Mouse (Mus musculus): ENCODE data around the gene Akap1. TPM values are rescaled to one million over a fixed set of nuclear protein-coding genes. Genes with fewer than 3 reads are reported as not detected.
A peak's percentile ranks its signal among the peaks of the same experiment; 100 is the strongest.

Gene Akap1
- total and polyA plus RNA-seq, 3 experiments = 125 to 141 (median 140) TPM

DNA sequence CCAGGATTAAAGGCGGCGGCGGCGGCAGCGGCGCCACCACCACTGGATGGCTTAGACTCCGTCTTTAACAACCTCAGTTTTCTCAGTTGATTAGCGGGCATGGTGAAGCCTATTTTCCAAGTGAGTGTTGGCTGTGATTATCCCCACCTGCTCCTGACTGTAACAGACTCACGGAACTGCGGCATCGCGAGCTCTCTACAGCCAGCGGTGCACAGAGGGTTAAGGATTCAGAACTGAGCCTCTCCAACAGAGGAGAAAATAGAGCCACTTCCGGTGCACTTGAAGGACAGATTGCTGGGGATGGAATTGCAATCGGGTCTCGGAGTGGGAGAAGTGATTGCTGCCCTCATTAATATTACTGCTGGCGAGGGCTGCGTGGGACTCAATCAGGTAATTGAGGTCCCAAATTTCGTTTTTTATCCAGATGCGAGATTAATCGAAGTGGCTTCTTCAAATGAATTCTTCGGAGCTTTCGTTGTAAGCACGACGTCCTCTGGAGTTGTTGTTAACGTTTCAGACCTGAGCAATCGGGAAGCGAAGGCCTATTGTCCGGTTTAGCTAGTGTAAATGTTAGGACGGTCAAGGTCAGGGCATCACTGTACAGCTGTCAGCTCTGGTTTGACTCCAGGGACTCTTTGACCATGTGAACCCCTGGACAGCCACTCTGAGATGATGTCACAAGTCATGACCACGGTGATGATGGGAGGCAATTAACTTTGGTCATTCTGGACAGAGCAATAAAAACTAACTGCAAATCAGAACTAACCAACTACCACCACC is 61.0 kb downstream of the Akap1 start:
- intact Hi-C loops (cut with DNase I) = no loop called here
- 42% methylated on average over 31 of the region's 31 CpGs for WGBS
- Histone ChIP-seq H3K27me3 (ENCODE audit: control insufficient read depth, insufficient read depth, low read length) (no peaks in the 10 kb centered on the region), H3K4me1 (ENCODE audit: control insufficient read depth, insufficient read depth, low read length) (no peaks in the 10 kb centered on the region), H3K4me3 (peak overlapping the region; percentile 9; the same call in 1 of the 2 replicates), H3K36me3 (ENCODE audit: control insufficient read depth, insufficient read depth, low read length) (no peaks in the 10 kb centered on the region), H3K27ac (peak overlapping the region; percentile 60), H3K79me2 (replicated peaks; ENCODE audit: control insufficient read depth, insufficient read depth, low read length) (no peaks in the 10 kb centered on the region), H3K9ac (ENCODE audit: low read depth, low read length) (no peak overlapping the region; the same call in 1 of the 2 replicates)
- DNase-seq = peak in 1 of 2 experiments; percentile 20
- no peak for TF ChIP-seq EP300 (IDR thresholded peaks at IDR 0.05; ENCODE audit: insufficient read depth, low read depth, low read length)
- TF ChIP-seq POLR2A (IDR thresholded peaks at IDR 0.05; ENCODE audit: insufficient read depth, low read depth, low read length) = no peak
- TF ChIP-seq CTCF (IDR thresholded peaks at IDR 0.05) = no peak

DNA sequence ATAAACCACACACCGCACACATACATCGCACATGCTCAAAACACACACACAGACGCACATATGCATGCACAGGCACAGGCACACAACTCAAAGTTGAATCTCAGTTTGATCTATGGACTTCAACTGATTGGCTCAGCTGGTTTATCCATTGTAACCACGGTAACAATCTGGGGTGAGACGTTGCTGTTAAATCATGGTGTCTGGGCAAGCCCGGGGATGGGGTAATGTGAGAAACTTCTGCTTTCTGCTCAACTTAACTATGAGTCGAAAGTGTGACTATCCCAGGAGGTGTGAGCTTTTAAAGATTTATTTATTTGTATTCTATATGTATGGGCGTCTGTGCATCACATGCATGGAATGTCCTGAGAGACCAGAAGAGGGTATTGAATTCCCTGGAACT is 68.2 kb downstream of the Akap1 start:
- H3K27me3 ChIP-seq (ENCODE audit: control insufficient read depth, insufficient read depth, low read length) = no peaks in the 10 kb centered on the region
- no peak overlapping the region for H3K9ac ChIP-seq (ENCODE audit: low read depth, low read length)
- H3K79me2 ChIP-seq (replicated peaks; ENCODE audit: control insufficient read depth, insufficient read depth, low read length) = no peaks in the 10 kb centered on the region
- TF ChIP-seq EP300 (IDR thresholded peaks at IDR 0.05; ENCODE audit: insufficient read depth, low read depth, low read length) = no peak
- TF ChIP-seq CTCF (IDR thresholded peaks at IDR 0.05) = no peak
- TF ChIP-seq POLR2A (IDR thresholded peaks at IDR 0.05; ENCODE audit: insufficient read depth, low read depth, low read length) = no peak
- DNase-seq = no peak
- 89% methylated on average over 8 of the region's 8 CpGs for WGBS
- no peaks in the 10 kb centered on the region for H3K4me1 ChIP-seq (ENCODE audit: control insufficient read depth, insufficient read depth, low read length)
- intact Hi-C loops (cut with DNase I) = no loop called here
- no peaks in the 10 kb centered on the region for H3K36me3 ChIP-seq (ENCODE audit: control insufficient read depth, insufficient read depth, low read length)
- no peak overlapping the region for H3K4me3 ChIP-seq
- H3K27ac ChIP-seq = no peak overlapping the region

GRCm38 (mm10) chr11:88789893-88790292 is 74.5 kb downstream of the Akap1 start:
- WGBS = 62% methylated on average over 2 of the region's 2 CpGs
- intact Hi-C loops (cut with DNase I) = no loop called here

DNA sequence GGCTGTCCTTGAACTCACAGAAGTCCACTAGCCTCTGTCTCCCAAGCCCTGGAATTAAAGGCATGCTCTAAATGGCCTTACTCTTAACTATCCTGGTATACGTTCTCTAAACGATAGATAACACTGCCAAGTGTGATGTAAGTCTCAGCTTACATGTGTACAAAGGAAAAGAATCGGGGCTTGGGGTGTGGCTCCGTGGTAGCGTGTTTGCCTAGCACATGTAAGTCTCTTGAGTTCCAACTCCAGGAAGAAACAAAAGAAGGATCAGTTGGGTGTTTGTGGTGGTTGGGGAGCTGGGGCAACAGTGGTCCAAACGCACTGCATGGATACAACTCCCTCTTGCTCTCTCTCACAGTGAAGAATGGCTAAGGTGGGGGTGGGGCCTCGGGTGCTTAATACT is 77.6 kb downstream of the Akap1 start:
- no peak for TF ChIP-seq CTCF (IDR thresholded peaks at IDR 0.05)
- no peak for TF ChIP-seq EP300 (IDR thresholded peaks at IDR 0.05; ENCODE audit: insufficient read depth, low read depth, low read length)
- TF ChIP-seq POLR2A (IDR thresholded peaks at IDR 0.05; ENCODE audit: insufficient read depth, low read depth, low read length) = no peak
- intact Hi-C loops (cut with DNase I) = no loop called here
- Histone ChIP-seq H3K36me3 (ENCODE audit: control insufficient read depth, insufficient read depth, low read length) (no peaks in the 10 kb centered on the region), H3K27me3 (ENCODE audit: control insufficient read depth, insufficient read depth, low read length) (no peaks in the 10 kb centered on the region), H3K79me2 (replicated peaks; ENCODE audit: control insufficient read depth, insufficient read depth, low read length) (no peaks in the 10 kb centered on the region), H3K4me3 (no peak overlapping the region), H3K27ac (no peak overlapping the region), H3K4me1 (ENCODE audit: control insufficient read depth, insufficient read depth, low read length) (no peaks in the 10 kb centered on the region), H3K9ac (ENCODE audit: low read depth, low read length) (no peak overlapping the region)
- no peak for DNase-seq
- 76% methylated on average over 7 of the region's 7 CpGs for WGBS

More at GRCm38 (mm10) chr11:88789893-88790292, 74.5 kb downstream of the Akap1 start:
- Histone ChIP-seq H3K9ac (ENCODE audit: low read depth, low read length) (no peak overlapping the region), H3K79me2 (replicated peaks; ENCODE audit: control insufficient read depth, insufficient read depth, low read length) (no peaks in the 10 kb centered on the region), H3K4me1 (ENCODE audit: control insufficient read depth, insufficient read depth, low read length) (no peaks in the 10 kb centered on the region), H3K27me3 (ENCODE audit: control insufficient read depth, insufficient read depth, low read length) (no peaks in the 10 kb centered on the region), H3K4me3 (no peak overlapping the region), H3K27ac (no peak overlapping the region), H3K36me3 (ENCODE audit: control insufficient read depth, insufficient read depth, low read length) (no peaks in the 10 kb centered on the region)
- no peak for DNase-seq
- TF ChIP-seq EP300 (IDR thresholded peaks at IDR 0.05; ENCODE audit: insufficient read depth, low read depth, low read length) (no peak), CTCF (IDR thresholded peaks at IDR 0.05) (no peak), POLR2A (IDR thresholded peaks at IDR 0.05; ENCODE audit: insufficient read depth, low read depth, low read length) (no peak)

DNA sequence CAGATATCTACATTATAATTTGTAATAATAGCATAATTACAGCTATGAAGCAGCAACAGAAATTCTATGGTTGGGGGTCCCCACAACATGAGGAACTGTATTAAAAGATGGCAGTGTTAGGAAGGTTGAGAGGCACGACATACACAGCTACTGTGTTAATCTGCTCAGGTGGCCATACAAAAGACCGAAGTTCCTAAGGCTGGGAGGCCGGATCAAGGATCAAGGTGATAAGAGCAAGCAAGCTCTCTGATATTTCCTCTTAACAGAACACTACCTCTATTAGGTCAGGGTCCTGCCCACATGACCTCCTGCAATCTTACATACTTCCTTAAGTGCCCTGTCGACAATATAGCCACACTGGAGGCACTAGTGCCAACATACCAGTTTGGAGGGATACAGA is 80.9 kb downstream of the Akap1 start:
- intact Hi-C loops (cut with DNase I) = no loop called here
- Histone ChIP-seq H3K27ac (no peak overlapping the region), H3K79me2 (replicated peaks; ENCODE audit: control insufficient read depth, insufficient read depth, low read length) (no peaks in the 10 kb centered on the region), H3K4me3 (no peak overlapping the region), H3K36me3 (ENCODE audit: control insufficient read depth, insufficient read depth, low read length) (no peaks in the 10 kb centered on the region), H3K9ac (ENCODE audit: low read depth, low read length) (no peak overlapping the region), H3K27me3 (ENCODE audit: control insufficient read depth, insufficient read depth, low read length) (no peaks in the 10 kb centered on the region), H3K4me1 (ENCODE audit: control insufficient read depth, insufficient read depth, low read length) (no peaks in the 10 kb centered on the region)
- DNase-seq = no peak
- 52% methylated on average over 4 of the region's 4 CpGs for WGBS
- no peak for TF ChIP-seq POLR2A (IDR thresholded peaks at IDR 0.05; ENCODE audit: insufficient read depth, low read depth, low read length)
- TF ChIP-seq EP300 (IDR thresholded peaks at IDR 0.05; ENCODE audit: insufficient read depth, low read depth, low read length) = no peak
- no peak for TF ChIP-seq CTCF (IDR thresholded peaks at IDR 0.05)

- Histone ChIP-seq H3K4me3 (no peak overlapping the region), H3K27ac (no peak overlapping the region), H3K36me3 (ENCODE audit: control insufficient read depth, insufficient read depth, low read length) (no peaks in the 10 kb centered on the region), H3K79me2 (replicated peaks; ENCODE audit: control insufficient read depth, insufficient read depth, low read length) (no peaks in the 10 kb centered on the region), H3K27me3 (ENCODE audit: control insufficient read depth, insufficient read depth, low read length) (no peaks in the 10 kb centered on the region), H3K9ac (ENCODE audit: low read depth, low read length) (no peak overlapping the region), H3K4me1 (ENCODE audit: control insufficient read depth, insufficient read depth, low read length) (no peaks in the 10 kb centered on the region)
- WGBS = 62% methylated on average over 5 of the region's 5 CpGs
- intact Hi-C loops (cut with DNase I) = no loop called here
- TF ChIP-seq CTCF (IDR thresholded peaks at IDR 0.05) (no peak), POLR2A (IDR thresholded peaks at IDR 0.05; ENCODE audit: insufficient read depth, low read depth, low read length) (no peak), EP300 (IDR thresholded peaks at IDR 0.05; ENCODE audit: insufficient read depth, low read depth, low read length) (no peak)
- DNase-seq = no peak
Observed at GRCm38 (mm10) chr11:88782531-88782930, 81.9 kb downstream of the Akap1 start.

Other genes starting within 250 kb of the Akap1 start
- gene Msi2, start 146.1 kb downstream of the Akap1 start, total RNA-seq (2021) = 100 to 1,000 TPM; 176 to 208 TPM
- 42.5 and 65.9 TPM in 2 replicates for gene Msi2, start 146.1 kb downstream of the Akap1 start, polyA plus RNA-seq (2012; rRNA removed)
- gene Scpep1, start 90.9 kb upstream of the Akap1 start, total RNA-seq (2021) = 10 to 100 TPM; 15.3 to 16.3 TPM
- 11.1 and 13.5 TPM in 2 replicates for gene Scpep1, start 90.9 kb upstream of the Akap1 start, polyA plus RNA-seq (2012; rRNA removed)
- not detected for gene Elobl, start 102.3 kb upstream of the Akap1 start, total RNA-seq (2021)
- gene Elobl, start 102.3 kb upstream of the Akap1 start, polyA plus RNA-seq (2012; rRNA removed) = 0.56 TPM in 1 of 2 replicates, not detected in the other
- gene Coil, start 105.7 kb upstream of the Akap1 start, total RNA-seq (2021) = 1 to 10 TPM; 4.8 TPM
- gene Coil, start 105.7 kb upstream of the Akap1 start, polyA plus RNA-seq (2012; rRNA removed) = 2.8 and 4.7 TPM in 2 replicates
- 10 to 100 TPM; 17.7 to 24.3 TPM for gene Trim25, start 134.8 kb upstream of the Akap1 start, total RNA-seq (2021)
- gene Trim25, start 134.8 kb upstream of the Akap1 start, polyA plus RNA-seq (2012; rRNA removed) = 13.6 and 14.1 TPM in 2 replicates
- gene Dgke, start 202.3 kb upstream of the Akap1 start, total RNA-seq (2021) = 10 to 100 TPM in 1 of 2 experiments, 1 to 10 TPM in 1; 9.3 to 12.4 TPM
- gene Dgke, start 202.3 kb upstream of the Akap1 start, polyA plus RNA-seq (2012; rRNA removed) = 5.6 and 8.2 TPM in 2 replicates
- gene Gm525, start 209.3 kb upstream of the Akap1 start, total RNA-seq (2021) = not detected
- 0.27 TPM in 1 of 2 replicates, not detected in the other for gene Gm525, start 209.3 kb upstream of the Akap1 start, polyA plus RNA-seq (2012; rRNA removed)

Data from heart, adult 2 months (tissue).